Mouse (Mus musculus): ENCODE results near the gene Cstb. TPM values are rescaled to one million over a fixed set of nuclear protein-coding genes. Genes with fewer than 3 reads are reported as not detected.
A peak's percentile ranks its signal among the peaks of the same experiment; 100 is the strongest.

Cstb gene
- polyA plus RNA-seq, 1 experiment from 2014 or later, result 102 TPM

GRCm38 (mm10) chr10:78395819-78396624 lies 29.4 kb upstream of the Cstb start:
- Histone ChIP-seq H3K9me3 (ENCODE audit: control insufficient read depth, low read length) (no peaks in the 10 kb centered on the region), H3K36me3 (ENCODE audit: control insufficient read depth, insufficient read depth, low read length) (peaks cover 17% of the 10 kb centered on the region), H3K4me3 (replicated peaks; ENCODE audit: low read depth, low read length) (no peak overlapping the region), H3K27ac (replicated peaks; ENCODE audit: low read depth, low read length) (peak overlapping the region; percentile 71), H3K9ac (replicated peaks; ENCODE audit: low read length) (peak overlapping the region; percentile 6; the same call in 1 of the 2 replicates), H3K27me3 (ENCODE audit: control insufficient read depth, insufficient read depth, low read length) (peaks cover 11% of the 10 kb centered on the region; the same call in 1 of the 2 replicates), H3K4me1 (ENCODE audit: control insufficient read depth, insufficient read depth, low read length) (peaks cover 21% of the 10 kb centered on the region), H3K4me2 (ENCODE audit: low read length) (peak overlapping the region; percentile 42)
- ATAC-seq (ENCODE audit: low FRiP score, low TSS enrichment), result peak; percentile 83
- peak; percentile 99 for DNase-seq
- 2% methylated on average over 17 of the region's 17 CpGs for WGBS

GRCm38 (mm10) chr10:78396625-78396885 lies 28.9 kb upstream of the Cstb start:
- Histone ChIP-seq H3K36me3 (ENCODE audit: control insufficient read depth, insufficient read depth, low read length) (peaks cover 22% of the 10 kb centered on the region), H3K4me1 (ENCODE audit: control insufficient read depth, insufficient read depth, low read length) (peaks cover 21% of the 10 kb centered on the region), H3K4me3 (replicated peaks; ENCODE audit: low read depth, low read length) (no peak overlapping the region), H3K27ac (replicated peaks; ENCODE audit: low read depth, low read length) (0 out of 2 replicates have a peak overlapping the region, but pooled peaks have one; percentile 16), H3K4me2 (ENCODE audit: low read length) (peak overlapping the region; percentile 42; the same call in 1 of the 2 replicates), H3K9ac (replicated peaks; ENCODE audit: low read length) (no peak overlapping the region; the same call in 1 of the 2 replicates), H3K27me3 (ENCODE audit: control insufficient read depth, insufficient read depth, low read length) (peaks cover 11% of the 10 kb centered on the region; the same call in 1 of the 2 replicates), H3K9me3 (ENCODE audit: control insufficient read depth, low read length) (no peaks in the 10 kb centered on the region)
- 54% methylated on average over 4 of the region's 4 CpGs for WGBS
- no peak for DNase-seq
- ATAC-seq (ENCODE audit: low FRiP score, low TSS enrichment), result peak; percentile 55; the same call in 1 of the 2 replicates

GRCm38 (mm10) chr10:78399090-78399657 lies 26.3 kb upstream of the Cstb start:
- H3K27ac ChIP-seq (replicated peaks; ENCODE audit: low read depth, low read length), result peak overlapping the region; percentile 55
- H3K9ac ChIP-seq (replicated peaks; ENCODE audit: low read length), result no peak overlapping the region
- H3K4me1 ChIP-seq (ENCODE audit: control insufficient read depth, insufficient read depth, low read length), result peaks cover 21% of the 10 kb centered on the region
- DNase-seq (peak; percentile 59), ATAC-seq (ENCODE audit: low FRiP score, low TSS enrichment) (no peak)
- peaks cover 48% of the 10 kb centered on the region for H3K36me3 ChIP-seq (ENCODE audit: control insufficient read depth, insufficient read depth, low read length)
- no peak overlapping the region for H3K4me3 ChIP-seq (replicated peaks; ENCODE audit: low read depth, low read length)
- WGBS, result 25% methylated on average over 17 of the region's 17 CpGs
- peak overlapping the region; percentile 15; the same call in 1 of the 2 replicates for H3K4me2 ChIP-seq (ENCODE audit: low read length)
- H3K9me3 ChIP-seq (ENCODE audit: control insufficient read depth, low read length), result no peaks in the 10 kb centered on the region
- H3K27me3 ChIP-seq (ENCODE audit: control insufficient read depth, insufficient read depth, low read length), result no peaks in the 10 kb centered on the region

- Histone ChIP-seq H3K36me3 (ENCODE audit: control insufficient read depth, insufficient read depth, low read length) (peaks cover 65% of the 10 kb centered on the region), H3K27ac (replicated peaks; ENCODE audit: low read depth, low read length) (no peak overlapping the region), H3K27me3 (ENCODE audit: control insufficient read depth, insufficient read depth, low read length) (no peaks in the 10 kb centered on the region), H3K4me2 (ENCODE audit: low read length) (no peak overlapping the region), H3K4me1 (ENCODE audit: control insufficient read depth, insufficient read depth, low read length) (peaks cover 12% of the 10 kb centered on the region), H3K9ac (replicated peaks; ENCODE audit: low read length) (no peak overlapping the region), H3K4me3 (replicated peaks; ENCODE audit: low read depth, low read length) (no peak overlapping the region), H3K9me3 (ENCODE audit: control insufficient read depth, low read length) (no peaks in the 10 kb centered on the region)
- 94% methylated on average over 2 of the region's 2 CpGs for WGBS
- no peak for DNase-seq
- no peak for ATAC-seq (ENCODE audit: low FRiP score, low TSS enrichment)
Observed at GRCm38 (mm10) chr10:78401127-78401526, 24.3 kb upstream of the Cstb start.

GRCm38 (mm10) chr10:78402301-78402922 lies 23.1 kb upstream of the Cstb start:
- no peak for ATAC-seq (ENCODE audit: low FRiP score, low TSS enrichment)
- H3K9me3 ChIP-seq (ENCODE audit: control insufficient read depth, low read length), result no peaks in the 10 kb centered on the region
- peaks cover 8% of the 10 kb centered on the region for H3K4me1 ChIP-seq (ENCODE audit: control insufficient read depth, insufficient read depth, low read length)
- no peak overlapping the region for H3K27ac ChIP-seq (replicated peaks; ENCODE audit: low read depth, low read length)
- no peak for DNase-seq
- no peak overlapping the region for H3K4me3 ChIP-seq (replicated peaks; ENCODE audit: low read depth, low read length)
- no peak overlapping the region for H3K4me2 ChIP-seq (ENCODE audit: low read length)
- 93% methylated on average over 14 of the region's 14 CpGs for WGBS
- H3K9ac ChIP-seq (replicated peaks; ENCODE audit: low read length), result no peak overlapping the region
- H3K36me3 ChIP-seq (ENCODE audit: control insufficient read depth, insufficient read depth, low read length), result peaks cover 78% of the 10 kb centered on the region
- no peaks in the 10 kb centered on the region for H3K27me3 ChIP-seq (ENCODE audit: control insufficient read depth, insufficient read depth, low read length)

GRCm38 (mm10) chr10:78406152-78406551 lies 19.3 kb upstream of the Cstb start:
- H3K9me3 ChIP-seq (ENCODE audit: control insufficient read depth, low read length), result no peaks in the 10 kb centered on the region
- H3K36me3 ChIP-seq (ENCODE audit: control insufficient read depth, insufficient read depth, low read length), result peaks cover 97% of the 10 kb centered on the region
- no peaks in the 10 kb centered on the region for H3K27me3 ChIP-seq (ENCODE audit: control insufficient read depth, insufficient read depth, low read length)
- no peak overlapping the region for H3K4me2 ChIP-seq (ENCODE audit: low read length)
- H3K9ac ChIP-seq (replicated peaks; ENCODE audit: low read length), result no peak overlapping the region
- ATAC-seq (ENCODE audit: low FRiP score, low TSS enrichment) (no peak), DNase-seq (no peak)
- H3K4me1 ChIP-seq (ENCODE audit: control insufficient read depth, insufficient read depth, low read length), result 0 out of 2 replicates have a peak, but pooled peaks cover under 1% of the 10 kb centered on the region
- H3K4me3 ChIP-seq (replicated peaks; ENCODE audit: low read depth, low read length), result no peak overlapping the region
- 91% methylated on average over 6 of the region's 6 CpGs for WGBS
- no peak overlapping the region for H3K27ac ChIP-seq (replicated peaks; ENCODE audit: low read depth, low read length)

- no peak overlapping the region for H3K9ac ChIP-seq (replicated peaks; ENCODE audit: low read length)
- ATAC-seq (ENCODE audit: low FRiP score, low TSS enrichment) (no peak), DNase-seq (no peak)
- H3K4me2 ChIP-seq (ENCODE audit: low read length), result no peak overlapping the region
- H3K4me1 ChIP-seq (ENCODE audit: control insufficient read depth, insufficient read depth, low read length), result peaks cover 9% of the 10 kb centered on the region; the same call in 1 of the 2 replicates
- no peaks in the 10 kb centered on the region for H3K27me3 ChIP-seq (ENCODE audit: control insufficient read depth, insufficient read depth, low read length)
- H3K27ac ChIP-seq (replicated peaks; ENCODE audit: low read depth, low read length), result no peak overlapping the region
- no peak overlapping the region for H3K4me3 ChIP-seq (replicated peaks; ENCODE audit: low read depth, low read length)
- no peaks in the 10 kb centered on the region for H3K9me3 ChIP-seq (ENCODE audit: control insufficient read depth, low read length)
- peaks cover 88% of the 10 kb centered on the region for H3K36me3 ChIP-seq (ENCODE audit: control insufficient read depth, insufficient read depth, low read length)
- 96% methylated on average over 4 of the region's 4 CpGs for WGBS
Observed at GRCm38 (mm10) chr10:78407132-78407531, 18.3 kb upstream of the Cstb start.

GRCm38 (mm10) chr10:78409035-78409788 lies 16.3 kb upstream of the Cstb start:
- WGBS, result 92% methylated on average over 9 of the region's 9 CpGs
- ATAC-seq (ENCODE audit: low FRiP score, low TSS enrichment) (no peak), DNase-seq (no peak)
- no peaks in the 10 kb centered on the region for H3K9me3 ChIP-seq (ENCODE audit: control insufficient read depth, low read length)
- peaks cover 12% of the 10 kb centered on the region; the same call in 1 of the 2 replicates for H3K4me1 ChIP-seq (ENCODE audit: control insufficient read depth, insufficient read depth, low read length)
- no peak overlapping the region for H3K4me2 ChIP-seq (ENCODE audit: low read length)
- H3K27ac ChIP-seq (replicated peaks; ENCODE audit: low read depth, low read length), result no peak overlapping the region
- H3K36me3 ChIP-seq (ENCODE audit: control insufficient read depth, insufficient read depth, low read length), result peaks cover 67% of the 10 kb centered on the region
- no peak overlapping the region for H3K4me3 ChIP-seq (replicated peaks; ENCODE audit: low read depth, low read length)
- no peaks in the 10 kb centered on the region for H3K27me3 ChIP-seq (ENCODE audit: control insufficient read depth, insufficient read depth, low read length)
- H3K9ac ChIP-seq (replicated peaks; ENCODE audit: low read length), result no peak overlapping the region

All from midbrain, embryonic 14.5 days (tissue).